Mouse (Mus musculus) MEL (cell line): Measurements from ENCODE around the gene Lin54. TPM values are rescaled to one million over a fixed set of nuclear protein-coding genes. Genes with fewer than 3 reads are reported as not detected.

Experiments used
- DNase-seq: peaks from one replicate; pipeline ENCODE4 v3.0.0; 2011; ENCODE audit warnings: low read depth, low spot score
- H3K27ac ChIP-seq: 2 replicates; pipeline ENCODE4 v1.5.1; 2012; ENCODE audit warnings: low read depth, mild to moderate bottlenecking, control low read depth, low read length, moderate library complexity; ENCODE audit not compliant: control insufficient read depth
- H3K27me3 ChIP-seq, 2 experiments: fragments of 150-350 bp in 1 of 2; sonication (generic) in 1 of 2; 2 replicates each; pipeline ENCODE4 v1.6.1; 2012; ENCODE audit warnings: low read length in 2 of 2, mild to moderate bottlenecking in 2 of 2, improper control_type of control experiment in 1 of 2, moderate library complexity in 1 of 2; ENCODE audit not compliant: insufficient read depth in 2 of 2, control insufficient read depth in 1 of 2
- H3K36me3 ChIP-seq, 2 experiments: 2 replicates each; pipeline ENCODE4 v1.6.1; 2012 to 2014; ENCODE audit warnings: low read length in 2 of 2, improper control_type of control experiment in 1 of 2, inconsistent platforms in 1 of 2, mild to moderate bottlenecking in 1 of 2; ENCODE audit not compliant: insufficient read depth in 2 of 2, control insufficient read depth in 1 of 2
- H3K4me1 ChIP-seq, 2 experiments: fragments of 150-350 bp in 1 of 2; sonication (generic) in 1 of 2; 2 replicates each; pipeline ENCODE4 v1.6.1; 2012; ENCODE audit warnings: low read length in 2 of 2, improper control_type of control experiment in 1 of 2, mild to moderate bottlenecking in 1 of 2; ENCODE audit not compliant: insufficient read depth in 2 of 2, control insufficient read depth in 1 of 2
- H3K4me3 ChIP-seq, 2 experiments: fragments of 150-350 bp in 1 of 2; sonication (generic) in 1 of 2; 2 replicates each; pipeline ENCODE4 v1.5.1; 2012; ENCODE audit warnings: low read depth in 2 of 2, low read length in 2 of 2, mild to moderate bottlenecking in 2 of 2, moderate library complexity in 2 of 2, control low read depth in 1 of 2, improper control_type of control experiment in 1 of 2; ENCODE audit not compliant: control insufficient read depth in 1 of 2, insufficient read depth in 1 of 2
- H3K79me2 ChIP-seq: 2 replicates; pipeline ENCODE4 v1.6.1; 2012; ENCODE audit warnings: mild to moderate bottlenecking, low read length, moderate library complexity; ENCODE audit not compliant: control insufficient read depth, poor library complexity, insufficient read depth
- H3K9ac ChIP-seq: 2 replicates; pipeline ENCODE4 v1.6.1; 2012; ENCODE audit warnings: low read depth, mild to moderate bottlenecking, control low read depth, low read length, moderate library complexity; ENCODE audit not compliant: control insufficient read depth, poor library complexity, severe bottlenecking
- H3K9me3 ChIP-seq: fragments of 150-350 bp; sonication (generic); replicated peaks from 2 replicates; pipeline ENCODE4 v1.6.1; 2012; ENCODE audit warnings: mild to moderate bottlenecking, low read length, improper control_type of control experiment, moderate library complexity; ENCODE audit not compliant: insufficient read depth
- BHLHE40 ChIP-seq: IDR thresholded peaks from 2 replicates; pipeline ENCODE4 v1.6.1; 2012; ENCODE audit warnings: low read depth, mild to moderate bottlenecking, inconsistent platforms, low read length, improper control_type of control experiment, borderline replicate concordance
- CHD1 ChIP-seq: IDR thresholded peaks from 2 replicates; pipeline ENCODE4 v1.6.1; 2012; ENCODE audit warnings: low read depth, mild to moderate bottlenecking, inconsistent platforms, low read length, improper control_type of control experiment
- CHD2 ChIP-seq: IDR thresholded peaks from 2 replicates; pipeline ENCODE4 v1.6.1; 2011; ENCODE audit warnings: low read length, improper control_type of control experiment
- E2F4 ChIP-seq: IDR thresholded peaks from 2 replicates; pipeline ENCODE4 v1.6.1; 2011; ENCODE audit warnings: low read depth, low read length, improper control_type of control experiment, borderline replicate concordance
- ELF1 ChIP-seq: IDR thresholded peaks from 2 replicates; pipeline ENCODE4 v1.6.1; 2014; ENCODE audit warnings: low read depth, mild to moderate bottlenecking, inconsistent platforms, low read length, improper control_type of control experiment, moderate library complexity
- EP300 ChIP-seq, 2 experiments: IDR thresholded peaks; 2 replicates each; pipeline ENCODE4 v1.6.1; 2011; ENCODE audit warnings: improper control_type of control experiment in 2 of 2, low read length in 2 of 2, low read depth in 1 of 2, mild to moderate bottlenecking in 1 of 2
- ETS1 ChIP-seq: IDR thresholded peaks from 2 replicates; pipeline ENCODE4 v1.6.1; 2012; ENCODE audit warnings: low read depth, mild to moderate bottlenecking, inconsistent platforms, low read length, improper control_type of control experiment, moderate library complexity
- GABPA ChIP-seq: IDR thresholded peaks from 2 replicates; pipeline ENCODE4 v1.6.1; 2012; ENCODE audit warnings: low read depth, mild to moderate bottlenecking, inconsistent platforms, low read length, improper control_type of control experiment, moderate library complexity
- GATA1 ChIP-seq: IDR thresholded peaks from 2 replicates; pipeline ENCODE4 v1.6.1; 2011; ENCODE audit warnings: low read depth, low read length, improper control_type of control experiment
- JUND ChIP-seq: IDR thresholded peaks from 2 replicates; pipeline ENCODE4 v1.6.1; 2011; ENCODE audit warnings: low read depth, mild to moderate bottlenecking, improper control_type of control experiment, low read length
- KAT2A ChIP-seq: conservative IDR thresholded peaks from 2 replicates; pipeline ENCODE4 v1.6.1; 2012; ENCODE audit warnings: low read depth, low read length, improper control_type of control experiment, inconsistent platforms
- MAFK ChIP-seq: IDR thresholded peaks from 2 replicates; pipeline ENCODE4 v1.6.1; 2011; ENCODE audit warnings: low read depth, mild to moderate bottlenecking, low read length, improper control_type of control experiment, borderline replicate concordance
- MAX ChIP-seq: IDR thresholded peaks from 2 replicates; pipeline ENCODE4 v1.6.1; 2011; ENCODE audit warnings: low read length, improper control_type of control experiment
- MAZ ChIP-seq: IDR thresholded peaks from 2 replicates; pipeline ENCODE4 v1.6.1; 2012; ENCODE audit warnings: low read depth, mild to moderate bottlenecking, inconsistent platforms, low read length, improper control_type of control experiment
- MEF2A ChIP-seq: IDR thresholded peaks from 2 replicates; pipeline ENCODE4 v1.6.1; 2014; ENCODE audit warnings: low read depth, mild to moderate bottlenecking, inconsistent platforms, low read length, improper control_type of control experiment; ENCODE audit not compliant: poor library complexity, insufficient replicate concordance, severe bottlenecking; ENCODE audit errors: extremely low read depth
- MXI1 ChIP-seq: IDR thresholded peaks from 2 replicates; pipeline ENCODE4 v1.6.1; 2011; ENCODE audit warnings: mild to moderate bottlenecking, low read depth, low read length, improper control_type of control experiment
- MYB ChIP-seq: IDR thresholded peaks from 2 replicates; pipeline ENCODE4 v1.6.1; 2011; ENCODE audit warnings: mild to moderate bottlenecking, low read depth, low read length, improper control_type of control experiment
- MYC ChIP-seq: IDR thresholded peaks from 2 replicates; pipeline ENCODE4 v1.6.1; 2011; ENCODE audit warnings: low read depth, mild to moderate bottlenecking, low read length, improper control_type of control experiment, moderate library complexity
- NELFE ChIP-seq: IDR thresholded peaks from 2 replicates; pipeline ENCODE4 v1.6.1; 2011; ENCODE audit warnings: low read depth, low read length, improper control_type of control experiment
- NRF1 ChIP-seq: IDR thresholded peaks from 2 replicates; pipeline ENCODE4 v1.6.1; 2014; ENCODE audit warnings: low read depth, mild to moderate bottlenecking, inconsistent platforms, low read length, improper control_type of control experiment, moderate library complexity; ENCODE audit not compliant: poor library complexity, insufficient read depth, severe bottlenecking
- POLR2A ChIP-seq, 2 experiments: IDR thresholded peaks; 2 replicates each; pipeline ENCODE4 v1.6.1; 2011 to 2012; ENCODE audit warnings: low read length in 2 of 2, mild to moderate bottlenecking in 2 of 2, control low read depth in 1 of 2, improper control_type of control experiment in 1 of 2, low read depth in 1 of 2, moderate library complexity in 1 of 2; ENCODE audit not compliant: control insufficient read depth in 1 of 2, insufficient read depth in 1 of 2, poor library complexity in 1 of 2
- POLR2AphosphoS2 ChIP-seq: IDR thresholded peaks from 2 replicates; pipeline ENCODE4 v1.6.1; 2011; ENCODE audit warnings: low read length, improper control_type of control experiment
- POLR2AphosphoS5 ChIP-seq: IDR thresholded peaks from 2 replicates; pipeline ENCODE4 v1.6.1; 2012; ENCODE audit warnings: low read depth, borderline replicate concordance, mild to moderate bottlenecking, inconsistent platforms, low read length, moderate library complexity, mixed read lengths
- RAD21 ChIP-seq: IDR thresholded peaks from 2 replicates; pipeline ENCODE4 v1.6.1; 2011; ENCODE audit warnings: mild to moderate bottlenecking, low read depth, low read length, improper control_type of control experiment
- SIN3A ChIP-seq: IDR thresholded peaks from 2 replicates; pipeline ENCODE4 v1.6.1; 2012; ENCODE audit warnings: low read length, improper control_type of control experiment, inconsistent platforms
- SMC3 ChIP-seq: IDR thresholded peaks from 2 replicates; pipeline ENCODE4 v1.6.1; 2011; ENCODE audit warnings: low read depth, low read length, improper control_type of control experiment
- TAL1 ChIP-seq: IDR thresholded peaks from 2 replicates; pipeline ENCODE4 v1.6.1; 2012; ENCODE audit warnings: mild to moderate bottlenecking, inconsistent platforms, low read length, moderate library complexity, mixed read lengths
- TBP ChIP-seq: IDR thresholded peaks from 2 replicates; pipeline ENCODE4 v1.8.0; 2011; ENCODE audit warnings: low read depth, low read length, improper control_type of control experiment
- TCF12 ChIP-seq: IDR thresholded peaks from 2 replicates; pipeline ENCODE4 v1.6.1; 2014; ENCODE audit warnings: low read depth, mild to moderate bottlenecking, inconsistent platforms, low read length, improper control_type of control experiment, moderate library complexity
- UBTF ChIP-seq: IDR thresholded peaks from 2 replicates; pipeline ENCODE4 v1.6.1; 2012; ENCODE audit warnings: low read depth, mild to moderate bottlenecking, inconsistent platforms, low read length, improper control_type of control experiment, moderate library complexity, borderline replicate concordance; ENCODE audit not compliant: insufficient read depth
- USF1 ChIP-seq: IDR thresholded peaks from 2 replicates; pipeline ENCODE4 v1.6.1; 2014; ENCODE audit warnings: low read depth, mild to moderate bottlenecking, inconsistent platforms, low read length, improper control_type of control experiment, moderate library complexity
- USF2 ChIP-seq, 2 experiments: IDR thresholded peaks; 2 replicates each; pipeline ENCODE4 v1.6.1; 2011 to 2012; ENCODE audit warnings: improper control_type of control experiment in 2 of 2, low read length in 2 of 2, borderline replicate concordance in 1 of 2, inconsistent platforms in 1 of 2, low read depth in 1 of 2, mild to moderate bottlenecking in 1 of 2; ENCODE audit not compliant: insufficient read depth in 1 of 2
- ZC3H11A ChIP-seq: IDR thresholded peaks from 2 replicates; pipeline ENCODE4 v1.6.1; 2012; ENCODE audit warnings: low read depth, mild to moderate bottlenecking, inconsistent platforms, low read length, improper control_type of control experiment
- ZKSCAN1 ChIP-seq: IDR thresholded peaks from 2 replicates; pipeline ENCODE4 v1.6.1; 2012; ENCODE audit warnings: low read depth, mild to moderate bottlenecking, inconsistent platforms, low read length, improper control_type of control experiment, moderate library complexity
- ZMIZ1 ChIP-seq: IDR thresholded peaks from 2 replicates; pipeline ENCODE4 v1.6.1; 2012; ENCODE audit warnings: low read depth, mild to moderate bottlenecking, inconsistent platforms, low read length, improper control_type of control experiment, moderate library complexity
- ZNF384 ChIP-seq: IDR thresholded peaks from 2 replicates; pipeline ENCODE4 v1.6.1; 2012; ENCODE audit warnings: low read depth, mild to moderate bottlenecking, inconsistent platforms, low read length, improper control_type of control experiment
- polyA plus RNA-seq, 2 experiments: library from polyadenylated mRNA; stranded (reverse) in 1 of 2; unstranded in 1 of 2; fragments of >175 nt in 1 of 2; fragments of >200 nt in 1 of 2; gene quantifications; 2 replicates each; pipeline versions ENCODE4 v1.2.1 to v1.2.4; 2012; ENCODE audit warnings: low replicate concordance in 2 of 2, low read depth in 1 of 2; ENCODE audit not compliant: insufficient read length in 2 of 2, insufficient read depth in 1 of 2, missing spikeins in 1 of 2
- total RNA-seq: library from RNA; depleted of rRNA; stranded (reverse); fragments of 300-350 nt; gene quantifications from 2 replicates; pipeline ENCODE4 v1.2.3, GENCODE M21; 2012

The Lin54 gene
- total and polyA plus RNA-seq, 3 experiments, result 14.1 to 16.0 TPM; not detected in 1

DNA sequence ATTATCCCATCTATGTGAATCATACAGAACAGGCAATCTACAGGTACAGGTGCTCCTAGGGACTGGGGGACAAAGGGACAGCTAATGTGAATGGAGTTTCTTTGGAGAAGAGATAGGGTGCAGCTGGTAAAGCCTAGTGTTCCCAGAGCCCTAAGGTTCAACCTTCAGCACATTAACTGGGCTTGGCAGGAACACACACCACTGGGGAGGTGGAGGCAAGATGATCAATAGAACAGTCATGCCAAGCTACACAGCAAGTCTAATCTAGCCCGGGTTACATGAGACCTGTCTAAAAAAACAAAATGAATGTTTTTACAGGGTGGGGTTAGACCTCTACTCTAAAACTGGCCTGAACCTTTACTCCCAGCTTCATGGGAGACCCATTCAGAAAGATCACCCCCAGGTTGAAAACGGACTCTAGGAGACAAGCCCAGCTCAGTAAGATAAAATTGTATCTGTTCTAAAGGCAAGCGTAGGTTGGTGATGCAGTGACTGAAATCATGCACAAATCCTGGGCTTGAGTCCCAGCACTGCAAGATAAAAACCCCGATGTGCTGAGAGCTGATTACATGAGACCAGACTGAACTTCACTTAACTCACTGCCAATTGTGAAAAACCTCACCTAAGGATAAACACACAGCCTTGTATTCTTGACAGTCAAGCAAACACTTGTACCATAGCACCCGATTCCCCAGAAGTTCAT lies 72.3 kb downstream of the Lin54 start:
- Histone ChIP-seq H3K36me3 (peaks cover 6 to 50% of the 10 kb centered on the region in 2 experiments), H3K27me3 (no peaks in the 10 kb centered on the region), H3K4me1 (peaks cover 13 to 40% of the 10 kb centered on the region in 2 experiments), H3K4me3 (peak overlapping the region; percentile 51 to 55), H3K9ac (peak overlapping the region; percentile 81), H3K9me3 (no peaks in the 10 kb centered on the region), H3K79me2 (peaks cover 42% of the 10 kb centered on the region), H3K27ac (0 out of 2 replicates have a peak overlapping the region, but pooled peaks have one; percentile 9)
- DNase-seq, result peak; percentile 73
- TF ChIP-seq NELFE (no peak), ZC3H11A (no peak), GATA1 (peak; percentile 81), ELF1 (no peak), MXI1 (peak; percentile 78; the same call in 1 of the 2 replicates), MEF2A (no peak), TAL1 (peak; percentile 26; the same call in 1 of the 2 replicates), RAD21 (no peak), MYC (no peak), NRF1 (no peak), TBP (no peak), EP300 (IDR thresholded peaks at IDR 0.05; ENCODE audit: low read depth in 1 of 2, low read length in 2 of 2) (peak; percentile 7 to 66; a peak in 3 of 4 replicates), POLR2A (IDR thresholded peaks at IDR 0.05; ENCODE audit: control insufficient read depth in 1 of 2, insufficient read depth in 1 of 2, low read depth in 1 of 2, low read length in 2 of 2, poor library complexity in 1 of 2) (no peak), MAZ (no peak), USF1 (no peak), ZMIZ1 (no peak), MYB (no peak), SMC3 (no peak), JUND (no peak), TCF12 (peak; percentile 77; the same call in 1 of the 2 replicates), CHD1 (no peak), SIN3A (no peak; the same call in 1 of the 2 replicates), ETS1 (peak; percentile 63), GABPA (no peak), USF2 (IDR thresholded peaks at IDR 0.05; ENCODE audit: borderline replicate concordance in 1 of 2, insufficient read depth in 1 of 2, low read depth in 1 of 2, low read length in 2 of 2) (no peak), MAFK (no peak), UBTF (no peak), CHD2 (no peak), ZKSCAN1 (no peak), BHLHE40 (no peak), MAX (peak; percentile 32), E2F4 (no peak), ZNF384 (no peak), POLR2AphosphoS2 (no peak), POLR2AphosphoS5 (no peak), KAT2A (no peak)
